Mouse (Mus musculus) brain, embryonic 14.5 days (tissue): ENCODE data around the gene Mybph.

Experiments
- CTCF ChIP-seq: fragments of 200-500 bp; IDR thresholded peaks from 2 replicates; pipeline ENCODE4 v1.5.1; 2012; ENCODE audit warnings: inconsistent platforms, mild to moderate bottlenecking, moderate library complexity, borderline replicate concordance; ENCODE audit not compliant: insufficient read depth, insufficient read length; ENCODE audit errors: extremely low read depth
- POLR2A ChIP-seq: fragments of 200-500 bp; IDR thresholded peaks from 2 replicates; pipeline ENCODE4 v1.6.1; 2012; ENCODE audit warnings: mild to moderate bottlenecking, inconsistent platforms, borderline replicate concordance; ENCODE audit not compliant: poor library complexity, insufficient read depth, insufficient read length, severe bottlenecking; ENCODE audit errors: extremely low read depth

- TF ChIP-seq CTCF (no peak), POLR2A (no peak)
Measured at GRCm38 (mm10) chr1:134229806-134230575, 36.7 kb downstream of the Mybph start.
